Mouse (Mus musculus) C3H10T1/2 (cell line): Measurements from ENCODE around the gene Evl. TPM values are rescaled to one million over a fixed set of nuclear protein-coding genes. Genes with fewer than 3 reads are reported as not detected.

Source experiments
- polyA plus RNA-seq, 2 experiments: library from polyadenylated mRNA; unstranded; fragments of >200 nt; fragmentation: generic; extraction: Trizol; gene quantifications; one replicate each; pipeline ENCODE4 v1.2.1; 2012; ENCODE audit warnings: missing spikeins in 2 of 2

Gene Evl
- polyA plus RNA-seq = 100 to 1,000 TPM; 157 to 170 TPM

DNA sequence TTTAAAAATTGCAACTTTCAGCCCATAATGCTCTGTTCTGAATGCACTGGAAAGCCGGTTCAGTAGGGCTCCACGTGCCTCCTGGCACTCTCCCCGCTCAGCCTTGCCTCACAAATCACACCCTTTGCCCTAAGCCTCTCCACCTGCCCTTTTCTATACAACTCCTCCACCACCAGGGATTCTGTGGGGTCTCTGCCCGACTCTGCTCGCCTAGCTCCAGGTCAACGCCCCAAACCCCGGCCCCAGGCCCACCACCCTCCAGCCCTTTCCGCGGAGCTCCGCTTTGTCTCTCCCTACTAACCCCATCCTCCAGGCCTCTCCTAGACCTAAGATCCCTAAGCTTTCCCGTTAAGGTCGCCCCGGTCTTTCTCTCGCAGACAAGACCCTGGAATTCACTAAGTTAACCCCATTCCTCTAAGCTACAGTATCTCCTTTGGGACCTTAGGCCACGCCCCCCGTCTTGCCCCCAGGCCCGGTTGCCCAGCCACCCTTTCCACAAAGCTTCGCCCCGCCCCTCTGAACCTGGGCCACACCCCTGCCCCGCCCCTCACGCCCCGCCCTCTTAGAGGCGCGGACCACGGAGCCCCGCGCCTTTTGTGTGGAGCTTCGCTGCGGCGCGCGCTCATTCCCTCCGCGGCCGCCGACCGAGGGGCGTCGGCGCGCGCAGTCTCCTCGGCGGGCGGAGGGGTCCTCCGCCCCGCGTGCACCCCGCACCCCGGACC is at the start of gene Evl:
Gene Evl, plus strand, starts transcription at position 601 of the 722 bp plus-strand sequence.

DNA sequence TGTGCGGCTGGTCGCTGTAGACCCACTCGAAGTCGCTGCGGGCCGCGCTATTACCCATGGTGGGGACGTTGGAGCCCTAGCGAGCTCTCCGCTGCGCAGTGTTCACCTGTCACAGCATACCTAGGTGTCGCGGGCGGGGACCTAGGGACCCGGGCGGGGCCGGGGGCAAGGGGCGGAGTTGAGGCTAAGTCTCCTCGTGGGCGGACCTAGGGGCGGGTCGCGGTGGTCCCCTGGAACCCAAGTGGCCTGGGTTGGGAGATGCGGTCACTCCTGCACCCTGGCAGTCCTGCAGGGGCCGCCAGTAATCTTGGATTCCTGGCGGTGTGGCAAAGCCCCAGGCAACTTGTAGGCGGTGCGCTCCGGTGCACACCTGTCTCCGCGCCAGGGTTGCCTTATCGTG is 147.7 kb downstream of the Evl start, which contains the start of gene Degs2:
Gene Degs2, minus strand, starts transcription at position 131 of the 400 bp plus-strand sequence.

Other genes starting within 250 kb of the Evl start
- under 1 TPM; 0.09 to 0.86 TPM for gene Hhipl1, start 248.4 kb upstream of the Evl start, polyA plus RNA-seq
- gene Cyp46a1, start 220.3 kb upstream of the Evl start, polyA plus RNA-seq = 10 to 100 TPM in 1 of 2 experiments, 1 to 10 TPM in 1; 2.2 to 13.1 TPM
- gene Eml1, start 183.8 kb upstream of the Evl start, polyA plus RNA-seq = 10 to 100 TPM; 13.4 to 52.5 TPM
- gene Degs2, start 147.6 kb downstream of the Evl start, polyA plus RNA-seq = under 1 TPM; 0.67 to 0.76 TPM
- 10 to 100 TPM in 1 of 2 experiments, 1 to 10 TPM in 1; 2.0 to 10.2 TPM for gene Yy1, start 238.3 kb downstream of the Evl start, polyA plus RNA-seq